In genomic region chr5:139557531-139558467, GRCm38 (mm10) we compare ENCODE assay signal across 13 mouse cellular contexts. TPM values are rescaled to one million over a fixed set of nuclear protein-coding genes. Genes with fewer than 3 reads are reported as not detected.
A peak's percentile ranks its signal among the peaks of the same experiment; 100 is the strongest.
DNase-seq lines count a peak whose midpoint lies in the region; ATAC-seq lines count a peak whose summit lies in the region.
"Had no signal": no experiment of that assay in that cellular context is flagged by ENCODE, and none has a peak within 500 bp of the region (broad histone marks: within the 10 kb centered on the region; RNA-seq: fewer than 3 reads in every experiment).

No protein-coding gene starts in this region.

- no peak overlapping the region for H3K9ac ChIP-seq in forebrain, embryonic 16.5 days (replicated peaks; ENCODE audit: low read depth, low read length)
- H3K9ac ChIP-seq in midbrain, embryonic 12.5 days (replicated peaks) = 0 out of 2 replicates have a peak overlapping the region, but pooled peaks have one; percentile 32

- ATAC-seq in forebrain, embryonic 16.5 days = peak; percentile 6; the same call in 1 of the 2 replicates
- peak; percentile 31 for ATAC-seq in midbrain, embryonic 12.5 days (ENCODE audit: low FRiP score, low read depth)

- peak overlapping the region; percentile 24; the same call in 1 of the 2 replicates for H3K4me3 ChIP-seq in heart, embryonic 10.5 days
- peak overlapping the region; percentile 21; the same call in 1 of the 2 replicates for H3K4me3 ChIP-seq in forebrain, embryonic 16.5 days (replicated peaks; ENCODE audit: low read length)
- H3K4me3 ChIP-seq in midbrain, embryonic 12.5 days = peak overlapping the region; percentile 15

- WGBS in heart, embryonic 10.5 days = under 1% methylated on average over 43 of the region's 43 CpGs
- WGBS in forebrain, embryonic 16.5 days = under 1% methylated on average over 43 of the region's 43 CpGs
- WGBS in midbrain, embryonic 12.5 days = 2% methylated on average over 43 of the region's 43 CpGs

- H3K27me3 ChIP-seq in heart, embryonic 10.5 days (ENCODE audit: insufficient read depth, poor library complexity, severe bottlenecking) = peaks cover 97% of the 10 kb centered on the region
- peaks cover 73% of the 10 kb centered on the region for H3K27me3 ChIP-seq in forebrain, embryonic 16.5 days (replicated peaks; ENCODE audit: control insufficient read depth, insufficient read depth, low read length)
- H3K27me3 ChIP-seq in midbrain, embryonic 12.5 days = peaks cover 89% of the 10 kb centered on the region

- peaks cover 22% of the 10 kb centered on the region for H3K4me1 ChIP-seq in heart, embryonic 10.5 days
- H3K4me1 ChIP-seq in forebrain, embryonic 16.5 days (replicated peaks; ENCODE audit: control insufficient read depth, insufficient read depth, low read length) = peaks cover 24% of the 10 kb centered on the region
- H3K4me1 ChIP-seq in midbrain, embryonic 12.5 days = peaks cover 59% of the 10 kb centered on the region

- H3K4me2 ChIP-seq in forebrain, embryonic 16.5 days (ENCODE audit: low read length) = peak overlapping the region; percentile 22
- peak overlapping the region; percentile 45 for H3K4me2 ChIP-seq in midbrain, embryonic 12.5 days (replicated peaks)

- DNase-seq in heart, embryonic 10.5 days (ENCODE audit: low spot score) = no peak
- no peak for DNase-seq in heart, adult 9 months (ENCODE audit: low spot score in 2 of 2)
- DNase-seq in cerebellum, adult 9-11 months = peak; percentile 67
- DNase-seq in right cerebral cortex, postnatal 10 days (ENCODE audit: low spot score in 2 of 2) = no peak
- DNase-seq in left cerebral cortex, adult 18-20 months (ENCODE audit: low spot score in 2 of 2) = no peak
- DNase-seq in spleen, postnatal 36 days (ENCODE audit: low spot score in 2 of 2) = no peak
- DNase-seq: B cell, adult 2 months; thymus, postnatal 36 days had no signal

- no peaks in the 10 kb centered on the region for H3K36me3 ChIP-seq in heart, embryonic 10.5 days
- no peaks in the 10 kb centered on the region for H3K36me3 ChIP-seq in forebrain, embryonic 16.5 days (ENCODE audit: control insufficient read depth, insufficient read depth)
- no peaks in the 10 kb centered on the region for H3K36me3 ChIP-seq in midbrain, embryonic 12.5 days

- no peaks in the 10 kb centered on the region for H3K9me3 ChIP-seq in heart, embryonic 10.5 days
- H3K9me3 ChIP-seq in forebrain, embryonic 16.5 days (ENCODE audit: control insufficient read depth, low read length) = no peaks in the 10 kb centered on the region
- no peaks in the 10 kb centered on the region for H3K9me3 ChIP-seq in midbrain, embryonic 12.5 days

- H3K27ac ChIP-seq in heart, embryonic 10.5 days = no peak overlapping the region
- H3K27ac ChIP-seq in forebrain, embryonic 16.5 days (ENCODE audit: low read length) = no peak overlapping the region
- peak overlapping the region; percentile 39 for H3K27ac ChIP-seq in midbrain, embryonic 12.5 days (replicated peaks)

RNA-seq across cellular contexts. Expression of gene Uncx, which starts 14.5 kb away (rescaled TPM):
- 0.18 TPM in 1 of 2 replicates, not detected in the other for polyA plus RNA-seq in heart, embryonic 10.5 days (2016; fragmentation: Nextera tagmentation; extraction: Ambion mirVana)
- 1.6 and 6.4 TPM in 2 replicates for polyA plus RNA-seq in forebrain, embryonic 16.5 days (2015; fragmentation: Nextera tagmentation; extraction: Ambion mirVana)
- 84.9 and 90.8 TPM in 2 replicates for polyA plus RNA-seq in midbrain, embryonic 12.5 days (2016; fragmentation: Nextera tagmentation; extraction: Ambion mirVana)
- total RNA-seq in left cerebral cortex, adult 18-20 months (2021) = under 1 TPM; 0.23 to 0.30 TPM
- total RNA-seq: heart, adult 8-10 months; liver, adult 2 months had no signal
- polyA plus RNA-seq: cortical plate, adult 2 months; liver, adult 2 months had no signal

Comparison
In these comparisons a context has a peak if more than half of its experiments do, and no peak if none do; other contexts are left out.
1. RNA of gene Uncx, which starts 14.5 kb away (polyA plus RNA-seq): 84.9 to 90.8 TPM in midbrain, embryonic 12.5 days; 1.6 to 6.4 TPM in forebrain, embryonic 16.5 days and 0.18 TPM in heart, embryonic 10.5 days; every median in the first group is over 10 times any median in the second.
2. Peak in every context shown above with its lines, with median percentiles within 50 percentile points of each other: H3K4me3 ChIP-seq.